Mouse (Mus musculus) small intestine, adult 2 months (tissue): ENCODE data around the gene Rassf8. TPM values are rescaled to one million over a fixed set of nuclear protein-coding genes. Genes with fewer than 3 reads are reported as not detected.

Source experiments
- H3K27ac ChIP-seq: fragments of 200-500 bp; 2 replicates; pipeline ENCODE4 v1.5.1; 2012; ENCODE audit warnings: low read depth, low read length, control low read depth, inconsistent platforms; ENCODE audit not compliant: insufficient read depth
- H3K27me3 ChIP-seq: fragments of 200-500 bp; 2 replicates; pipeline ENCODE4 v1.6.1; 2012; ENCODE audit warnings: mild to moderate bottlenecking, moderate library complexity, low read length, inconsistent platforms; ENCODE audit not compliant: control insufficient read depth, insufficient read depth
- H3K36me3 ChIP-seq: fragments of 200-500 bp; 2 replicates; pipeline ENCODE4 v1.6.1; 2012; ENCODE audit warnings: mild to moderate bottlenecking, low read length, control low read depth, inconsistent platforms; ENCODE audit not compliant: control insufficient read depth, insufficient read depth
- H3K4me1 ChIP-seq: fragments of 200-500 bp; 2 replicates; pipeline ENCODE4 v1.6.1; 2012; ENCODE audit warnings: low read length, inconsistent platforms, mixed read lengths; ENCODE audit not compliant: control insufficient read depth, insufficient read depth, insufficient read length
- H3K4me3 ChIP-seq: fragments of 200-500 bp; 2 replicates; pipeline ENCODE4 v1.5.1; 2012; ENCODE audit warnings: low read depth, mild to moderate bottlenecking, control low read depth, inconsistent platforms, low read length, moderate library complexity
- CTCF ChIP-seq: fragments of 200-500 bp; IDR thresholded peaks from 2 replicates; pipeline ENCODE4 v1.5.1; 2012; ENCODE audit warnings: low read depth, mild to moderate bottlenecking, control low read depth, inconsistent platforms, low read length, moderate library complexity, mixed read lengths; ENCODE audit not compliant: insufficient replicate concordance, insufficient read length; ENCODE audit errors: extremely low read depth
- POLR2A ChIP-seq: fragments of 200-500 bp; IDR thresholded peaks from 2 replicates; pipeline ENCODE4 v1.6.1; 2012; ENCODE audit warnings: low read depth, mild to moderate bottlenecking, control low read depth, inconsistent platforms, low read length, moderate library complexity
- WGBS: fragments of 180-500 bp; shearing (Covaris S2); methylation state at CpG from one replicate; pipeline ENCODE4 v1.1.7; 2018; 5-methylcytosine and 5-hydroxymethylcytosine counted together
- polyA plus RNA-seq: library from polyadenylated mRNA; depleted of rRNA; stranded (reverse); fragments of >200 nt; gene quantifications from 2 replicates; pipeline ENCODE4 v1.2.3, GENCODE M21; 2012

The Rassf8 gene
- polyA plus RNA-seq, 1 experiment: 1.1 TPM

DNA sequence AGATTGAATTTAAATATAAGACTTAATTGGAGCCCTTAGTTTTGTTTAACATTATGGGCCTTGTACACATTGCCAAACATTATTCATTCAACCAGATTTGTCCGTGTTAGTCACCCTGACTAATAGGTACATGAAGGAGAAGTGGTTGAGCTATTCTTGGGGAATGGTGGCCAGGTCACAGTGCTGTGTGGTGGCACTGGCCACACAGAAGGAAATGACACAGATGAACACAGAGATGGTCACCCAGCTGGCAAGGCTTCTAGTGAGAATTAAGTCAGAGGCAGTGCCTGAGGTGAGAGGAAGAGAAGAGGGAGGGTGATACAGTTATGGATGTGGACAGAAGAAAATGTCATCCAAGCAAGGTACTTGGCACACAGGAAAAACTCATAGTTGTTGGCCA, 32.4 kb upstream of the Rassf8 start:
- no peaks in the 10 kb centered on the region for H3K4me1 ChIP-seq
- WGBS: 64% methylated on average over 1 of the region's 1 CpGs
- no peak for TF ChIP-seq CTCF
- TF ChIP-seq POLR2A: no peak
- no peaks in the 10 kb centered on the region for H3K36me3 ChIP-seq
- no peak overlapping the region for H3K4me3 ChIP-seq
- H3K27ac ChIP-seq: no peak overlapping the region
- H3K27me3 ChIP-seq: no peaks in the 10 kb centered on the region

DNA sequence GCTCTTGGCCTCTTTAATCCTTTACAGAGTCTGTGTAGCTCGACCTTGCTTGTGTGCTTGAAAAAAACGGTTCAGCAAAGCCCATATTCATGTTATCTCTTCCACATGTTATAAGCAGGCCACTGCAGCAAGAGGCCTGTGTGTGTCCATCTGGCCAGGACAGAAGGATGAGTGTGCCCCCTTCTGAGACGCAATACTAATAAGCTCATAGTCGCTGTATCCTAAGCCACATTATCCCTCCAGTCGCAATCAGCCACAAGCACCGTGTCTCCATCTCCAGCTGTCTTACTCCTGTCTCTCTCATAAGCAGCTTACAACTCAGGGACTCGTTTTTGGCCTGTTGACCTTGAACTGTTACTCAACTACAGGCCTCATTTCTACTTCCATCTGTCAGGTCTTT, 24.0 kb upstream of the Rassf8 start:
- Histone ChIP-seq H3K36me3 (no peaks in the 10 kb centered on the region), H3K4me1 (no peaks in the 10 kb centered on the region), H3K27me3 (no peaks in the 10 kb centered on the region; the same call in 1 of the 2 replicates), H3K4me3 (no peak overlapping the region), H3K27ac (no peak overlapping the region)
- no peak for TF ChIP-seq POLR2A
- no peak for TF ChIP-seq CTCF
- whole genome bisulfite sequencing: 61% methylated on average over 7 of the region's 7 CpGs

DNA sequence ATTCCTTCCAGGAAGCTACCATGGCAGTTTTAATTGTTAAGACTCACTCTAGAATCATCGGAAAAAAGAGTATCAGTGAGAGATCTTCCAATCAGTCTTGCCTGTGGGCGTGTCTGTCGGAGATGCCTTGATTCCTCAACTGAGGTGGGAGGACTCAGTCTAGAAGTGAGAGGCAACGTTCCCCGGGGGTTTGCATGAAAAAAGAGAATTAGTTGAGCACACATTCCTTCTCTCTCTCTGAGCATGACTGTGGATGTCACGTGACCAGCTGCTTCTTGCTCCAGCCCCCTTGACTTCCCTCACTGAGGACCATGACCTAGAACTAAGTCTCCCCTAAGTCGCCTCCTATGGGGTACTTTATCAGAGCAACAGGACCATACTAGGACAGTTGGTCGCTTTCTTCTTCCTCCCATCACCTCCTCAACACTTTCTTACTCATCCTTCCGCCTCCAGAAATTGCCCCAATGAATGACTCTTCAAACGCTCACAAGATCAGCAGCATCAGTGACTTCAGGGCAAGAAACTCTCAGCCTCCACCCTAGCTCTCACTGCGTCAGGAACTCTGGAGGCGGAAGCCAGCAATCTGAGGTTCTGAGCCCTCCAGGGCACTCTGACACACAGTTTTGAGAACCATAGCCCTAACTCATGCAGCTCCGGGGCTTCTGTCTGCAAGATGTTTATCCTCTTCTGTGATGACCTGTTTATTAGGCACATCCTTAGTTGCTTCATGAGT, 23.3 kb upstream of the Rassf8 start:
- WGBS: 75% methylated on average over 13 of the region's 13 CpGs
- no peaks in the 10 kb centered on the region; the same call in 1 of the 2 replicates for H3K27me3 ChIP-seq
- H3K4me3 ChIP-seq: no peak overlapping the region
- no peak overlapping the region for H3K27ac ChIP-seq
- TF ChIP-seq CTCF (no peak), POLR2A (no peak)
- no peaks in the 10 kb centered on the region for H3K36me3 ChIP-seq
- H3K4me1 ChIP-seq: no peaks in the 10 kb centered on the region

DNA sequence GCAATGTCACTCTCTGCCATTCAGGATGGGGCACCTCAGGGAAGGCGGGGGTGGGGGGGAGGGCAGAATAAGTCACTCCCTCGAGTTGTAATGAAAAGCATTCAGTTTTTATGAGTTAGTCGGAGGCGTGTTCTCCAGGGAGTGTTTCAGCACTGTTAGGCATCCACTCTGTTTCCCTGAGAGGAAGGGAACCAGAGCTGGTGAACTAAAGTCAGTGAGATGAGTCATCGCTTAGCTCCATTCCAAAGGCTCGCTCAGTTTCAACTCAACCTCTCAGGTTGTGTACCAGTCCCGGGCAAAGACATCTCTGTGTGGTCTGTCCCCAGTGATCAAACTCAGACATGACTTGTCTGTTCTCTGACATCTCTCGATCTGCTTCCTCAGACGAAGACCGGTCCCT, 20.7 kb upstream of the Rassf8 start:
- Histone ChIP-seq H3K4me1 (no peaks in the 10 kb centered on the region), H3K4me3 (no peak overlapping the region), H3K27ac (no peak overlapping the region), H3K27me3 (no peaks in the 10 kb centered on the region; the same call in 1 of the 2 replicates), H3K36me3 (no peaks in the 10 kb centered on the region)
- TF ChIP-seq CTCF (no peak), POLR2A (no peak)
- 52% methylated on average over 10 of the region's 10 CpGs for WGBS

DNA sequence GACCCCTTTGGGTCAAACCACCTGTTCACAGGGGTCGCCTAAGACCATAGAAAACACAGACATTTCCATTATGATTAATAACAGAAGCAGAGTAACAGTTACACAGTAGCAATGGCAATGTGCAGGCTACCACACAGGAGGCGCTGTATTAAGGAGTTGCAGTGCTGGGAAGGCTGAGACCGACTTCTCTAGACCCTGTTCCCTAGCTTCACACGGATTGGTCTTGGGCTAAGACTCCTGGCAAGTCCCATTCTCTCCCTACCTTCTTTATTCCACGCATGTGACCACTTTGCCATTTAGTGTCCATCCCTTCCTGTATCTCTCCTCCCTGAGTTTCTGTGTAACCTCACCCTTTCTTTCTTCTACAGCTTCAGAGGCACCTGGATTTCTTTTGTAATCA, 19.6 kb upstream of the Rassf8 start:
- no peak for TF ChIP-seq POLR2A
- TF ChIP-seq CTCF: no peak

DNA sequence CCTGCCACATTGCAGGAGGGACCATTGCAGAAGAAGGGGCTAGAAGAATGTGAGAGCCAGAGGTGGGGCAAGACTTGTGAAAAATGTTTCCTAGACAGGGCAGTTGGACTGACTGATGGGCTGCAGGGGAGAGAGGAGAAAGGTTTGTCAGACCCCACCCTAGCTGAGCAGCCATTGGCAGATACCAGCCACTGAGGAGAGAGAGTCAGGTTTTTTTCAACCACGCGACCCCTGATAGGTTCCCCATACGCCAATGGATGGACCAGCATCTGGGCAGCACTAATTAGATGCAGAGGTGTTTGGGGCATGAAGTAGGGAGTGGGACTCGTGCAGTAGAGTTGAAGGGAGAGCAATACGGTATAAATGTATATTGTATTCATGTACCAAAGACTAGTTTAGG, 13.7 kb upstream of the Rassf8 start:
- WGBS: 80% methylated on average over 5 of the region's 5 CpGs
- no peak for TF ChIP-seq POLR2A
- no peak for TF ChIP-seq CTCF
- H3K4me1 ChIP-seq: no peaks in the 10 kb centered on the region
- no peaks in the 10 kb centered on the region for H3K36me3 ChIP-seq
- H3K27ac ChIP-seq: no peak overlapping the region
- H3K27me3 ChIP-seq: no peaks in the 10 kb centered on the region
- no peak overlapping the region for H3K4me3 ChIP-seq

More for the DNA sequence above, 19.6 kb upstream of the Rassf8 start:
- no peak overlapping the region for H3K4me3 ChIP-seq
- H3K27ac ChIP-seq: no peak overlapping the region
- 56% methylated on average over 5 of the region's 5 CpGs for WGBS
- no peaks in the 10 kb centered on the region for H3K4me1 ChIP-seq
- no peaks in the 10 kb centered on the region; the same call in 1 of the 2 replicates for H3K27me3 ChIP-seq
- no peaks in the 10 kb centered on the region for H3K36me3 ChIP-seq

DNA sequence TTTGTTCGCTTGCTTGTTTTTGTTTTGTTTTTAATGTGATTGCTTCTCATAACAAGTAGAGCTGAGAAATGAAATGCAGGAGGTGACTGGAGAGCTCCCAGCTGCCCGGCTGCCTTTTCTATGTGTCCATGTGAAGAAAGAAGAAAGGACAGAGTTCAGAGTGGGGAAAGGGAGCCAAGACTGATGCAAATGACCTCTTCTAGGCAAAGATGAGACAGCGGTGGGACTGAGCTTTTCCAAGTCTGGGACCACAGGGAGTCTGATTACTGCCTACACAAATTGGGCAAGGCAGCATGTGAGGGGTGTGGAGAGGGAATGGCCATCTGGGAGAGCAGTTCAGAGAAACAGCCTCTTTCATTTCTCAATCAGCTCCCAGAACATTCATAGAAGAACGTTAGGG, 13.3 kb upstream of the Rassf8 start:
- Histone ChIP-seq H3K4me1 (no peaks in the 10 kb centered on the region), H3K27me3 (no peaks in the 10 kb centered on the region), H3K4me3 (no peak overlapping the region), H3K36me3 (no peaks in the 10 kb centered on the region), H3K27ac (no peak overlapping the region)
- 77% methylated on average over 4 of the region's 4 CpGs for WGBS
- TF ChIP-seq POLR2A: no peak
- no peak for TF ChIP-seq CTCF
